Mouse (Mus musculus): ENCODE measurements around the gene Slc30a2. TPM values are rescaled to one million over a fixed set of nuclear protein-coding genes. Genes with fewer than 3 reads are reported as not detected.

Slc30a2 gene
- polyA plus RNA-seq, 1 experiment from 2014 or later: not detected

Other genes with a start within 250 kb of the Slc30a2 start
- gene Cd52, start 248.1 kb upstream of the Slc30a2 start, polyA plus RNA-seq (2016; fragmentation: Nextera tagmentation; extraction: Ambion mirVana): 18.5 and 21.5 TPM in 2 replicates
- 3.4 and 3.7 TPM in 2 replicates for gene Ubxn11, start 240.6 kb upstream of the Slc30a2 start, polyA plus RNA-seq (2016; fragmentation: Nextera tagmentation; extraction: Ambion mirVana)
- 187 and 205 TPM in 2 replicates for gene Sh3bgrl3, start 214.4 kb upstream of the Slc30a2 start, polyA plus RNA-seq (2016; fragmentation: Nextera tagmentation; extraction: Ambion mirVana)
- 37.5 and 38.0 TPM in 2 replicates for gene Cep85, start 156.1 kb upstream of the Slc30a2 start, polyA plus RNA-seq (2016; fragmentation: Nextera tagmentation; extraction: Ambion mirVana)
- not detected in 2 replicates for gene Gm7534, start 140.2 kb upstream of the Slc30a2 start, polyA plus RNA-seq (2016; fragmentation: Nextera tagmentation; extraction: Ambion mirVana)
- not detected in 2 replicates for gene Catsper4, start 115.8 kb upstream of the Slc30a2 start, polyA plus RNA-seq (2016; fragmentation: Nextera tagmentation; extraction: Ambion mirVana)
- gene Cnksr1, start 104.8 kb upstream of the Slc30a2 start, polyA plus RNA-seq (2016; fragmentation: Nextera tagmentation; extraction: Ambion mirVana): 0.19 TPM in 1 of 2 replicates, not detected in the other
- gene E130218I03Rik, start 99.5 kb upstream of the Slc30a2 start, polyA plus RNA-seq (2016; fragmentation: Nextera tagmentation; extraction: Ambion mirVana): 0.30 and 0.48 TPM in 2 replicates
- gene Zfp593, start 97.6 kb upstream of the Slc30a2 start, polyA plus RNA-seq (2016; fragmentation: Nextera tagmentation; extraction: Ambion mirVana): 15.7 and 16.5 TPM in 2 replicates
- not detected in 2 replicates for gene Gm30191, start 96.2 kb upstream of the Slc30a2 start, polyA plus RNA-seq (2016; fragmentation: Nextera tagmentation; extraction: Ambion mirVana)
- gene Grrp1, start 89.1 kb upstream of the Slc30a2 start, polyA plus RNA-seq (2016; fragmentation: Nextera tagmentation; extraction: Ambion mirVana): 1.5 and 1.8 TPM in 2 replicates
- gene Pdik1l, start 55.3 kb upstream of the Slc30a2 start, polyA plus RNA-seq (2016; fragmentation: Nextera tagmentation; extraction: Ambion mirVana): 14.9 and 16.4 TPM in 2 replicates
- gene Trim63, start 28.1 kb upstream of the Slc30a2 start, polyA plus RNA-seq (2016; fragmentation: Nextera tagmentation; extraction: Ambion mirVana): 0.20 and 0.23 TPM in 2 replicates
- 0.25 and 0.36 TPM in 2 replicates for gene Extl1, start 40.7 kb downstream of the Slc30a2 start, polyA plus RNA-seq (2016; fragmentation: Nextera tagmentation; extraction: Ambion mirVana)
- gene Pafah2, start 53.1 kb downstream of the Slc30a2 start, polyA plus RNA-seq (2016; fragmentation: Nextera tagmentation; extraction: Ambion mirVana): 4.7 and 5.2 TPM in 2 replicates
- 558 and 570 TPM in 2 replicates for gene Stmn1, start 125.1 kb downstream of the Slc30a2 start, polyA plus RNA-seq (2016; fragmentation: Nextera tagmentation; extraction: Ambion mirVana)
- gene Paqr7, start 153.5 kb downstream of the Slc30a2 start, polyA plus RNA-seq (2016; fragmentation: Nextera tagmentation; extraction: Ambion mirVana): 6.5 and 7.2 TPM in 2 replicates
- gene Aunip, start 167.8 kb downstream of the Slc30a2 start, polyA plus RNA-seq (2016; fragmentation: Nextera tagmentation; extraction: Ambion mirVana): 26.9 and 27.6 TPM in 2 replicates
- 69.3 and 72.1 TPM in 2 replicates for gene Mtfr1l, start 192.2 kb downstream of the Slc30a2 start, polyA plus RNA-seq (2016; fragmentation: Nextera tagmentation; extraction: Ambion mirVana)
- gene Selenon, start 209.0 kb downstream of the Slc30a2 start, polyA plus RNA-seq (2016; fragmentation: Nextera tagmentation; extraction: Ambion mirVana): 12.5 and 14.1 TPM in 2 replicates